Mouse (Mus musculus) heart, postnatal 0 days (tissue): ENCODE measurements around the gene Ccl21b. TPM values are rescaled to one million over a fixed set of nuclear protein-coding genes. Genes with fewer than 3 reads are reported as not detected.
"Not testable (repeated sequence)": the region's sequence is repeated elsewhere in the genome, so short reads cannot be mapped to it uniquely, and the experiment has no call there.

ENCODE experiments used
- ATAC-seq: fragments of 200-750 bp; cut with Nextera tagmentation; 2 replicates; pipeline ENCODE4 v1.8.0; 2017; ENCODE audit warnings: low read depth, moderate number of reproducible peaks, moderate library complexity; ENCODE audit not compliant: insufficient read depth
- DNase-seq: peaks from one replicate; pipeline ENCODE4 v3.0.0-alpha.2; 2016; ENCODE audit warnings: low spot score
- H3K27ac ChIP-seq: fragments of 300-500 bp; sonication (generic); 2 replicates; pipeline ENCODE4 v1.5.1; 2014; ENCODE audit warnings: low read depth, mild to moderate bottlenecking
- H3K27me3 ChIP-seq: fragments of 300-500 bp; sonication (generic); 2 replicates; pipeline ENCODE4 v1.6.1; 2014; ENCODE audit warnings: low read length, mixed read lengths; ENCODE audit not compliant: control insufficient read depth, insufficient read depth
- H3K36me3 ChIP-seq: fragments of 300-500 bp; sonication (generic); replicated peaks from 2 replicates; pipeline ENCODE4 v1.6.1; 2014; ENCODE audit warnings: low read length, mixed read lengths; ENCODE audit not compliant: control insufficient read depth, insufficient read depth
- H3K4me1 ChIP-seq: fragments of 300-500 bp; sonication (generic); 2 replicates; pipeline ENCODE4 v1.6.1; 2014; ENCODE audit warnings: antibody characterized with exemption; ENCODE audit not compliant: control insufficient read depth, insufficient read depth
- H3K4me2 ChIP-seq: fragments of 300-500 bp; sonication (generic); 2 replicates; pipeline ENCODE4 v1.6.1; 2014; ENCODE audit warnings: low read depth, mild to moderate bottlenecking, low read length, moderate library complexity
- H3K4me3 ChIP-seq: fragments of 300-500 bp; sonication (generic); 2 replicates; pipeline ENCODE4 v1.5.1; 2014; ENCODE audit warnings: low read depth, low read length
- H3K9ac ChIP-seq: fragments of 300-500 bp; sonication (generic); replicated peaks from 2 replicates; pipeline ENCODE4 v1.6.1; 2014; ENCODE audit warnings: low read depth, low read length, mixed read lengths
- H3K9me3 ChIP-seq: fragments of 300-500 bp; sonication (generic); replicated peaks from 2 replicates; pipeline ENCODE4 v1.6.1; 2016; ENCODE audit warnings: low read length; ENCODE audit not compliant: control insufficient read depth
- WGBS: fragments of 180-500 bp; shearing (Covaris S2); extraction: QIAGEN DNeasy Blood & Tissue Kit; methylation state at CpG from one replicate; pipeline ENCODE4 v1.1.7; 2014; 5-methylcytosine and 5-hydroxymethylcytosine counted together
- polyA plus RNA-seq: library from polyadenylated mRNA; unstranded; fragments of >200 nt; fragmentation: Nextera tagmentation; extraction: Ambion mirVana; gene quantifications from 2 replicates; pipeline ENCODE4 v1.2.1, GENCODE M21; 2015
- total RNA-seq: library from RNA; depleted of rRNA; stranded (reverse); fragments of >200 nt; gene quantifications from 2 replicates; pipeline ENCODE4 v1.2.3, GENCODE M21; 2014; ENCODE audit warnings: low replicate concordance; rRNA removed

The Ccl21b gene
- not detected in 2 replicates for total RNA-seq
- 0.45 TPM in 1 of 2 replicates, not detected in the other for polyA plus RNA-seq

DNA sequence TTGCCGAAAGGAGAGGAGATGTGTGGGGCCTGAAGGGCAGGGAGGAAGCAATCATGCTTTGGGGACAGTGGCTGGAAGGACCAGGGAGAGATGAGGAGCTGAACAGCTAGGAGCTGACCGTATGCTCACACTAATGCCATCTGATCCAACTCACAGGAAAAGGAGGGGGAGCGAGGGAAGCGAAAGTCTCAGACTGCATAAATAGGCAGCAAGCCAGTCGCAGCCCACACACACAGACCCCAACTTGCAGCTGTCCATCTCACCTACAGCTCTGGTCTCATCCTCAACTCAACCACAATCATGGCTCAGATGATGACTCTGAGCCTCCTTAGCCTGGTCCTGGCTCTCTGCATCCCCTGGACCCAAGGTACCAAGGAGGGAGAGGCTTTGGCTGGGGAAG is at the start of gene Ccl21b:
TSS of gene Ccl21b (plus strand) at position 301 of the 400 bp plus-strand sequence.
- not testable (repeated sequence) for H3K4me3 ChIP-seq, DNase-seq, H3K27ac ChIP-seq, H3K27me3 ChIP-seq, H3K4me1 ChIP-seq, H3K9ac ChIP-seq, H3K4me2 ChIP-seq, H3K9me3 ChIP-seq, ATAC-seq, H3K36me3 ChIP-seq
- WGBS, result no CpG with 5 or more reads among the region's 5 CpGs

DNA sequence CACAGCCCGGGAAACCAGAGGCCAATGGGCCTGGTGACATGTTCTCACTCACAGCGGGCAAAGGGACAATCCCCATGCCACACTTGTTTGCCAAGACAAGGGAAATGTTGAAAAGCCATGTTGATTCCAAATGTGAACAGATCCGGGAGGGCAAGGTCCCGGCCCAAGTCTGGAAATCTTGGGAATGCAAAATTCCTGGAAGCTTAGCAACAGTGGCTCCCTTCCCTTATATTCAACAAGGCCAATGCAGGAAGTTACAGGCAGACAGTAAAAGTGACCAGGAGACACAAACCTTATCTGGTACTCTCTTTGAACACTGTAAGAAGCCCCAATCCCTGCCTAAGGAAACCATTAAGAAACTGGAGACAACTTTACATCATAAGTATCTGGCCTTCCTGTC is 15.2 kb upstream of the Ccl21b start, which contains the start of gene Gm10600:
TSS of gene Gm10600 (plus strand) at position 301 of the 400 bp plus-strand sequence.
- not testable (repeated sequence) for H3K4me2 ChIP-seq, H3K4me1 ChIP-seq, H3K27ac ChIP-seq, H3K4me3 ChIP-seq, H3K36me3 ChIP-seq, H3K27me3 ChIP-seq, H3K9ac ChIP-seq, ATAC-seq, H3K9me3 ChIP-seq, DNase-seq
- no CpG with 5 or more reads among the region's 4 CpGs for WGBS

DNA sequence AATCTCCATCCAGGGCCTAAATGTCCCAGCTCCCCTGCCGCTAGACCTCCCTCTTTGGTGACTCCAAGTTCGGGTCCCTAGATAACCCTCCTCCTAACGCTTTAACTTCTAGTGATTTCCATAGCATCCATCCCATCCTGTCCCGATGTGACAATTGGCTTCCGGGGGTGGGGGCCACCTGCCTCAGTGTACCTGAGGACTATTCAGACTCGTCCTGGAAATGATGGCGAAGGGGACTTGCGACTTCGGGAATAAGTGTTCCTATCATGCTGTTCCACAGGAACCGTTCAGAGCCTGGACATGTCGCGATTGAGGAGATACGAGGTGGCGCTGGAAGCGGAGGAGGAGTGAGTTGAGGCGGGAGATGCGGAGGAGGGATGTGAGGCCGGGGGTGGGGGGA is 38.4 kb downstream of the Ccl21b start, which contains the start of gene Gm21953:
TSS of gene Gm21953 (plus strand) at position 301 of the 400 bp plus-strand sequence.
- not testable (repeated sequence) for H3K4me2 ChIP-seq, H3K4me3 ChIP-seq, H3K36me3 ChIP-seq, H3K4me1 ChIP-seq, H3K9me3 ChIP-seq, H3K27ac ChIP-seq, H3K27me3 ChIP-seq, DNase-seq, ATAC-seq, H3K9ac ChIP-seq
- no CpG with 5 or more reads among the region's 18 CpGs for WGBS

Other genes with a start within 250 kb of the Ccl21b start
- gene Gm21093, start 221.0 kb upstream of the Ccl21b start, total RNA-seq, result 0.12 TPM in 1 of 2 replicates, not detected in the other
- gene Gm21093, start 221.0 kb upstream of the Ccl21b start, polyA plus RNA-seq, result not detected in 2 replicates
- not detected in 2 replicates for gene Gm3893, start 164.6 kb upstream of the Ccl21b start, total RNA-seq
- gene Gm3893, start 164.6 kb upstream of the Ccl21b start, polyA plus RNA-seq, result not detected in 2 replicates
- gene Gm13304, start 140.9 kb upstream of the Ccl21b start, total RNA-seq, result 0.73 TPM in 1 of 2 replicates, not detected in the other
- 1.2 and 5.1 TPM in 2 replicates for gene Gm13304, start 140.9 kb upstream of the Ccl21b start, polyA plus RNA-seq
- not detected in 2 replicates for gene Gm13306, start 102.3 kb upstream of the Ccl21b start, total RNA-seq
- 0.30 TPM in 1 of 2 replicates, not detected in the other for gene Gm13306, start 102.3 kb upstream of the Ccl21b start, polyA plus RNA-seq
- not detected in 2 replicates for gene Gm13305, start 87.2 kb upstream of the Ccl21b start, total RNA-seq
- 0.33 and 0.45 TPM in 2 replicates for gene Gm13305, start 87.2 kb upstream of the Ccl21b start, polyA plus RNA-seq
- gene Gm10600, start 15.1 kb upstream of the Ccl21b start, total RNA-seq, result not detected in 2 replicates
- not detected in 2 replicates for gene Gm10600, start 15.1 kb upstream of the Ccl21b start, polyA plus RNA-seq
- not detected in 2 replicates for gene Gm21953, start 38.5 kb downstream of the Ccl21b start, total RNA-seq
- not detected in 2 replicates for gene Gm21953, start 38.5 kb downstream of the Ccl21b start, polyA plus RNA-seq
- gene Fam205a3, start 62.6 kb downstream of the Ccl21b start, total RNA-seq, result not detected in 2 replicates
- gene Fam205a3, start 62.6 kb downstream of the Ccl21b start, polyA plus RNA-seq, result not detected in 2 replicates
- gene Gm21586, start 183.6 kb downstream of the Ccl21b start, total RNA-seq, result not detected in 2 replicates
- not detected in 2 replicates for gene Gm21586, start 183.6 kb downstream of the Ccl21b start, polyA plus RNA-seq
- gene Gm2163, start 211.0 kb downstream of the Ccl21b start, total RNA-seq, result not detected in 2 replicates
- not detected in 2 replicates for gene Gm2163, start 211.0 kb downstream of the Ccl21b start, polyA plus RNA-seq